Mouse (Mus musculus): ENCODE results near the gene Lyzl4.

Gene Lyzl4

DNA sequence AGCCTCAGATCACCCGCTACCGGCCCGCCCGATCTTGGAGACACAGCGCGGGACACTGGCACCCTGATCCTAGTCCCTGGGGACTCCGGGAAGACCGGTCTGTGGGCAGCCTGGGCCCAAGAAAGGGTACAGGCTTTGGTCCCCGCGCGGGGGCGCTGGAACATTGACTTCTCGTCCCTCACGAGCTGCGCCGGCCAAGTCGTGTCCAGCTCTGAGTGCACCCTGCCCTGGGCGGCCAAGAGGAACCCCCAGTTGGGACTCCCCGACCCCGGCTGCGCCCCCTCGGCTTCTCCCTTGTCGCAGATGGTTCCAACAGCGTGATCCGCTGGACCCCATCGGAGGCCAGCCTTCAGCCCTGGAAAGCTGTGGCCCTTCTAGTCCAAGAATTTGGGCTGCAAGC is at the start of gene Lyzl4:
TSS of gene Lyzl4 (minus strand) at position 96 of the 400 bp plus-strand sequence.
- DNase-seq (ENCODE audit: low spot score) = peak; percentile 53

DNA sequence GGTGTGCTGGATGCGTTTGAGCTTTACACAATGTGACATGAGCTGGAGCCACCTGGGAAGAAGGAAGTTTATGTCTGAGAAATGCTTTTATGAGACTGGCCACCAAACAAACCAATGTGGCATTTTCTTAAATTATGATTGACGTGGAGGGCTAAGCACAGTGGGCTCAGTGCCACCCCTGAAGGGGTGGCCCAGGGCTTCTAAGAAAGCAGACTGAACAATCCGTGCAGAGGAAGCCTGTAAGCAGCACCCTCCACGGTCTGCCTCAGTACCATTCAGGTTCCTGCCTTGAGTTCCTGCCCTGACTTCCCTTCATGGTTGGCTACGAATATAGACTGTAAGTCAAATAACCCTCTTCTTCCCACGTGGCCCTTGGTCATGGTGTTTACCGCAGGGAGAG is 48.8 kb upstream of the Lyzl4 start:
- DNase-seq (ENCODE audit: low spot score) = no peak

DNA sequence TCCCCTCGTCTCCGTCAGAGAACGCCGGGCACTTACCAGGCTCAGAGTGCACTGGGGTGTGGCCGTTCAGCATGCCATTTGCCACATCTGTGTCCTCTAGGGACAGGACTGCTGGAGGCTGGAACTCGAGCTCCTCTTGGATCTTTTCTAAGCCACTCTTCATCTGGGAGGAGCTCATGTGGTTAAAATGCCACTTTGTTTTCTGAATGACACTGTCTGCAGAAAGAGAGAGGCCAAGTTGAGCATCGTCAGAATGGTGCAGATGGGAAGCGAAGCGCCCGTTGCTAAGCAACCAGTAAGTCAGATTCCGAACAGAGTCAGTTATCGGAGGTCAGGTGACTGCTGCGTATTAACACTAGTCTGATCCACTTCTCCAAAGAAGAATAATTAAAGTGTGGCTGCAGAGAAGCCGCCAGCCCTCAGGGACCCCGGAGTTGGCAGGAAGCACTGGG is 48.3 kb upstream of the Lyzl4 start:
- DNase-seq (ENCODE audit: low spot score) = peak; percentile 67

DNA sequence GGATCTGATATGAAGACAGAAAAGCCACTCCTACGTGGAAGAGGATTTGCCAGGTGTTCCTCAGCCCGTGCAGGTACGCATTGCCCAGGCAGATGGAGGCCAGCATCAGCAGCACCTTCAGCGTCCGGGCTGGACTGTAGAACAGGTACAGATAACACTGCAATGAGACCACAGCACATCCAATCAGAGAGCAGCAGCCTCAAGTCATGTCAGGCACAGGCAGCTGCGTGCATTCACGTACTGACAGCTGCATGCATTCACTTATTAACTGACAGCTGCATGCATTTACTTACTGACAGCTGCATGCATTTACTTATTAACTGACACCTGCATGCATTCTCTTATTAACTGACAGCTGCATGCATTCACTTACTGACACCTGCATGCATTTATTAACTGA is 42.8 kb upstream of the Lyzl4 start:
- DNase-seq (ENCODE audit: low spot score) = no peak

DNA sequence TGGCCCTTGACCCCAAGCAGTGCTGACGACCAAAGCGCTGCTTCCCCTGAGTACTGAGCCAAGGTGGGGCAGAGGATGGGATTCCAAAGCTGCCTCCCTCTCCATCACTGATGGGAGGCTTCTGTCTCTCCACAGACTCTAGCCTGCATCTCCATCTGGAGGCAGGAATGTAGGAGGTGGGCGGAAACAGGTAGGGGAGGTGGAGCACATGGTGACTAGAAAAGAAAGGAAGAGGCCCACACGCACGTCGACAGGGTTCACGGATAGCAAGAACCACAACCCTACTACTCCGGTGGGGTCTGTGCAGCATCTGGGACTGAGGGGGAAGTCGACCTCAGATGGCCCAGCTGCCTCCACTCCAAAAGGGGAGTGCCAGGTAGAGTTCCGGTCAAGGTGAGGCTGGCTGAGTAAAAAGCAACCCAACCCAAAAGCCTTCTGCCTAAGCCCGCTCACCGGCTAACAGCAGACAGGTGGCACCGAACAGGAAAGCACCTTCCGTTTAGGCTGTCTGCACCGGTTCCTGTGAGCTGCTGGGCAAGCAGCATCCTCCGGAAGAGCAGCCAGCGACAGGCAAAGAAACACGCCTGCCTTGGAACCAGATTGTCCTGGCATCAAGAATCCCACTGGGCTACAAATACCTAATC is 40.3 kb upstream of the Lyzl4 start:
- no peak for DNase-seq (ENCODE audit: low spot score)

DNA sequence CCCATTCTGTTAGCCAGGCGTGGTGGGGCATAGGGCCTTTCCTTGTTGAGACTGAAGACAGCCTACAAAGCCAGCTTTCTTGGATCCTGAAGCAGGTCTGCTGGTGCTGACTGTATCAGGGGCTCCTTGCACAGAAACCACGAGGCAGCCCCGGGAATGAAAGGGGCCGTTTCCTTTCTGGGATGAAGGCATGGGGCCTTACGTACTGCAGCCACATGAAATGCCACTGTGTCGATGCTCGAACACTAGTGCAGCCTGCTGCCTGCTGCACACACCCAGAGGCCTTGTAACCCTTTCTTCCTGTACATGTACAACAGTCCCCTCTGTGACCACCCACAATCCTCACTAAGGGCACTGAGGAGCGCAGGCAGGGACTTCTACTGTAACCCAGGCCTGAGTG is 39.3 kb upstream of the Lyzl4 start:
- no peak for DNase-seq (ENCODE audit: low spot score)

DNA sequence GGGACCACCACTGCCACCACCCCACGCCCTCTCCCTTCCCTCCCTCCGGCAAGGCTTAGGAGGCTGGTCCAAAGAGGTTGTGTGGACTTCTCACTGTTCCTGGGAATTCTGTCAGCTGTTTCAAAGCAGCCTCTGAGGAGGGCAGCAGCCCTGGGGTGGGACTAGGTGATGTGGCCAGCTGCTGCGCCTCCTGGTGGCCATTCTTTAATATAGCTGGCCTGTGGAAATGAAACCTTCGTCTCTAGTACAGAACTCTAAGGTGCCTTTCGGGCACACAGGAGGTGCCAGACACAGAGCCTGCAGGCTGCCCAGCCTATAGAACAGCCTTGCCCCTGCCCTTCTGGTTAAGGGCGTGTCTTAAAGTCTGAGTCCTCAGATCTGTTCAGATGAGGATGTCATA is 37.7 kb upstream of the Lyzl4 start:
- no peak for DNase-seq (ENCODE audit: low spot score)

DNA sequence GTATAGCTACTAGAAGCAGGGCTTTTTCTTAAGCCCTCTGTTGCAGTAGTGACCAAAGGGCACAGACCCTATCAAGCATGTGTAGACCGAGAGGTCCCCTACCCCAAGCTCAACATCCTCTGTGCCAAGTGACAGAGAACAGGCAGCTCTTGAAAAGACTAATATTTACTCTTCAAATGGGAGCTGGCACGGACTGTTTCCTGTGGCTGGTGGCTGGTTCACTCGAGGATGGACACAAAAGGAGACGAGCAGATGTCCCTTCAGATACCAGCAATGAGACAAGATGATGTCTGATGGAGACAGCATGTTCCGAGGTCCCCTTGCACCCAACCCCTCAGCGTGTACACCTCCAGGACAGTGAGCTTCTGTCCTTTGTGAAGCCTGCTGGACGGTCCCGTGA is 35.6 kb upstream of the Lyzl4 start:
- no peak for DNase-seq (ENCODE audit: low spot score)

DNA sequence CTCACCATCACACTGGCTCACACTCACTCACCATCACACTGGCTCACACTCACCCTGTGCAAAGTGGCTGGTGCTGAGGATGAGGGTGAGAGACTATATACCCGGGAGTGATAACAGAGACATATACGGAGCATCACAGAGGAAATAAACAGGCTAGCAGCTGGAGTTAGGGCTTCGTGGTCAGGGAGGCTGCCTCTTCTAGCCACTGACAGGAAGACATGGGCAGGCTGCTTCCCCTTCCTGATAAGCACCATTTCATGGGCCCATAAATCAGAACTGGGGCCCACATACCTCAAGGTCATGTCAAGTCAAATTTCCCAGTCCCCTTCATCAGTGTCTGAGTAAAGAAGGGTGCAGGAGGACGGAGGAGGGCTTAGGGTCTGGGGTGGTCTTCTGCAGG is 35.2 kb upstream of the Lyzl4 start:
- no peak for DNase-seq (ENCODE audit: low spot score)

DNA sequence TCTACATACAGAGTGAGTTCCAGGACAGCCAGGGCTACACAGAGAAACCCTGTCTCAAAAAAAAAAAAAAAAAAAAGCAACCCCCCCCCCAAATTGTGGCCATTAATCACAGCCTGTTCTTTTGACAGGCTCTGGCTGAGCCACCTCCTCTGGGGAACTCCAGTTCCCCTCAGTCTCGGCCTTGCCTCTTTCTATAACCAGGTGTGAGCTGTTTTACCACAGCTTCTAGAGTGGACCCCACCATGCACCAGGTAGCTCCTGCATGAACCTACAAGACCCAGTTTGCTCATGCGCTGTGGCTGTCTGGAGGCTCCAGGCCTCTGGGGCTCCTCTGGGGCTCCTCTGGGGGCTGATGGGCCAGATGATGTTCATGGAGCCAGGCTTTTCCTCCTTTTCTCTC is 33.7 kb upstream of the Lyzl4 start:
- DNase-seq (ENCODE audit: low spot score) = no peak

DNA sequence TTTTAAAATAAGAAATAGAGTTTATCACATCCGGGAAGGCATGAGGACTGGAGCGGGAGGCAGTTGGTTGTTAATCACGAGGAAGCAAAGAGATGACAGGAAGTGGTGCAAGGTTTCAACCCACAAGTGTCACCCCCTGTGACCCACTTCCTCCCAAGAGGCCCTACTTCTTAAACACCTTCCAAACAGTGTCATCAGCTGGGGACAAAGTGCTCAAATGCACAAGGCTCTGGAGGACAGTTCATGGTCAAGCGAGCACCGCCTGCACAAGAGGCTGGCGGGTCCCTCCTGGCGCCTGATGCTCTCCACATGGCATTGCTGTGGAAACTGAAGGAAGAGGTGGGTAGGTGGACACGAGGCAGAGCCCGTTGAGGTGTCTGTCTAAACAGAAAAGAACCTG is 33.1 kb upstream of the Lyzl4 start:
- no peak for DNase-seq (ENCODE audit: low spot score)

DNA sequence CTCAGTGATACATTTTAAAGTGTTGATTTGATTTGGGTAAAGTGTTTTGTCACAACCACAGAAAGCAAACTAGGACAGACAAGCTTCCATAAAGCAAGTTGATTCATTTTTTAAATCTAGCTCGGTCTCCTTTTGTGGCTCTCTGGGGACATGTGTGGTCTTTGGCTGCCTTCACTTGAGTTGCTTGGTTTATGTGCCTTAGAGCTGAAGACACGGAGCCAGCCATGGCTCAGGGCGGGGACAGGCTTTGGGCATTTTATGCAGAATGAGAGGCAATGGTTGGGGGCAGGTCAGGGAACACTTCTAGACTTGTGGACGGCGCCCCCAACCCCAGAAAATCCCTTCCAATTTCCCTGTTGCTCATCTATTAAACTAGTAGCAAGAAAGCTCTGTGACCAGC is 31.8 kb upstream of the Lyzl4 start:
- DNase-seq (ENCODE audit: low spot score) = no peak

DNA sequence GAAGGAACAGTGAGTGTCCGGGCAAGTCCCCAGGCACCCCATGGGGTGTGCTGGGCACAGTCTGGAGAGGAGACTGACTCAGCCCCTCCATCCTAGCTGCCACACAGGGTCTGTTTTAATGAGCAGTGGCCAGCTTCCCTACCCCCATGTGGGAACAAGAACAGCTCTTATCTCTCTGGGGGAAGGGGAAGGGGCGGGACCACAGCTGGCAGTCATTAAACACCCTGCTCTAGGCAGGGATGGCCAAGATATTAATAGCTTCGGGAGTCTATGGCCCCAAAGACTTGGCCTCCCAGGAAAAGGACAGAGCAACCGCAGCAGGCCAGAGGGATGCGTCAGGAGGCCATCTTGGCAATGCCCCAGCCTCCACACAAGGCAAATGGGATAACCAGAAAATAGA is 30.4 kb upstream of the Lyzl4 start:
- DNase-seq (ENCODE audit: low spot score) = no peak

DNA sequence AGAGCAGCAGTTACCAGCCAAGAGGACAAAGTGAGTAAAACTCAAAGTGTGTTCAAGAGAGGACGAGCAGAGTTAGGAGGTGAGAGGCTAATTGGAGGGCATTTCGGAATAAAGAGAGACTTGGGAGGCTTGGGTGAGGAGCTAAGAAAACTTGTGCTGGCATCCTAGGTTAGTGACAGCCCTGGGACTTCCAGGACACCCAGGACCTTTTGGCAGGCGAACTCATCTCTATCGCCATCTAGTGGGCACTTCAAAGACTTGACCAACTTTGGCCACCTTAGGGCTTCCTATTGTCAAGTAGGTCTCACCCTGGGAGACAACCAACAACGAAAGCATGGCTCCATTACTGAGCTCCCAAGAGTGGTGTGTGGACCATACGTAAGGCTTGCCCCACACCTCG is 29.4 kb upstream of the Lyzl4 start:
- DNase-seq (ENCODE audit: low spot score) = no peak

DNA sequence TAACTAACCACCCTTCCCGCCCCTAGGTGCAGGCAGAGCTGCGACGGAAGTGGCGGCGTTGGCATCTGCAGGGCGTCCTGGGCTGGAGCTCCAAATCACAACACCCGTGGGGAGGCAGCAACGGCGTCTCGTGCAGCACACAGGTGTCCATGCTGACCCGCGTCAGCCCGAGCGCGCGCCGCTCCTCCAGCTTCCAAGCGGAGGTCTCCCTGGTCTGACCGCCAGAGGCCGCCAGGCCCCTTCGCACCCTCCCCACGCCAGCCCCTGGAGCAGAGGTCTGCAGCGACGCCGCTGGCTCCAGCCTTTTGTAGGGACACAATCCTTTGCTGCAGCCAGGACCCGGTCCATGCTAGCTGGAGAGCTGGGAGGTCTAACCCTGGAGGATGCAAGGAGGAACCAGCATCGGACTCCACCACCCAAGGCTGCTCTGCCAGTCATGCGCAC is 27.5 kb upstream of the Lyzl4 start:
- DNase-seq (ENCODE audit: low spot score) = no peak

DNA sequence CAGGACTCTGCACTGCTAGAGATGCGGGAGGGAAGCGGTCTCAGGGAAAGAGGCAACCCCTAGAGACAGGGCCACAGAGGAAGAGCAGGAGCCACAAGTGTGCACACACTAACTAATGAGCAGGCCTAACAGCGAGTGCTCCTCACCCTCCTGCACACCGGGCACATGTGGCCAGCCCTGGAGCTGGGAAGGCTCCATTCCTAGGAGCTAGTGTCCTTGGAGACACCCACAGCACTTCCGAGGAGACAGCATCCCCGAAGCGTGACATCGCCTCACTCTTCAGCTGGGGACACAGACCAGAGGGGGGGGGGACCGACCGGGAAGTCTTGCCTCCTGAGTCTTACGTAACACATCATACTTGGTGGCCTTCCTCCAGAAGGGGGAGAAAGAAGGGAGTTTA is 25.9 kb upstream of the Lyzl4 start:
- no peak for DNase-seq (ENCODE audit: low spot score)

DNA sequence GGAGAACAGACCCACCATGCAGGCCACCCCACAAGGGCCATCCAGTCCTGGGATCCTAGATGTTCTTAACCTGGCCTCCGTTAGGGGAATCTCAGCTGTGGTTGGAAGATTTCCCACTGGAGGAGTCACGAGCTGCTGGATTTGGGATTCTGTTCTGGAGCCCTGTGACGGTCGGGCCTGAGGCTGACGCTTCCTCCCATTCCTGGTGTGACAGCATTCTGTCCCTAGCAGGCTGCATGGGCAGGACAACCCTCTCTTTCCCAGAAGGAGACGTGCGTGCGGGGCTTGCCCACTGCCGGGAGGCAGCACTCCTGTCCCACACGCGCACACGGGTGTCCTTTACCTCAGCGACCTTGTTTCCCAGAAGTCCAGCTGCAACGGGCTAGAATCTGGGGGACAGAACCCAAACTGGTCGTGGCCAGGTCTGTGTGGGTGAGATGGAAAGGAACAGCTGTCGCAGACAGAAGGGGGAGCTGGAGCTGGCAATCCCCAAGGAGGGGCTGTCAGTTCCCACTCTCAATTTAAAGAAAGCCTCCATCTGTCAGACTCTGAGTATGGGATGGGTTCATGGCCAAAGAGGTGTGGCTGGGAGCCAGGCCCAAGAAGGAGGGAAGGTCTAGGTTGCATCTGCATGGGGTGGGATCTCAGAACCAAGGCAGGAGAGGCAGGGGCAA is 25.2 kb upstream of the Lyzl4 start:
- DNase-seq (ENCODE audit: low spot score) = no peak

DNA sequence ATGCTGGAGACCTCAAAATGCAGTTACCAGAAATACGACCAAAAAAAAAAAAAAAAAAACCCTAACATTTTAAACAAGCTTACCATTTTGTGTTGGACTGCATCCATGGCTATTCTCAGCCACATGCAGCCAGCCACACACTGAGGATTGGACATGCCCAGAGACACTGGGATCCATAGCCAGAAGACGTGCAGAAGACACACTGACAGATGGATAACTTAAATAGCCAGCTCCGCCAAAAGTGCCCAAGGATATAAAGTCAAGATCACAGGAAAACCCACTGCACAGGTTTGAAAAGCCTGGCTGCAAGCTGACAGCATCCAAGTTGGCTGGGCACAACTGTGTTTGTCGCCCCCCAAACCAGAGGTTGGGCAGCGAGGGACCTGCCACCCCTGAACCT is 22.2 kb upstream of the Lyzl4 start:
- peak; percentile 34 for DNase-seq (ENCODE audit: low spot score)

DNA sequence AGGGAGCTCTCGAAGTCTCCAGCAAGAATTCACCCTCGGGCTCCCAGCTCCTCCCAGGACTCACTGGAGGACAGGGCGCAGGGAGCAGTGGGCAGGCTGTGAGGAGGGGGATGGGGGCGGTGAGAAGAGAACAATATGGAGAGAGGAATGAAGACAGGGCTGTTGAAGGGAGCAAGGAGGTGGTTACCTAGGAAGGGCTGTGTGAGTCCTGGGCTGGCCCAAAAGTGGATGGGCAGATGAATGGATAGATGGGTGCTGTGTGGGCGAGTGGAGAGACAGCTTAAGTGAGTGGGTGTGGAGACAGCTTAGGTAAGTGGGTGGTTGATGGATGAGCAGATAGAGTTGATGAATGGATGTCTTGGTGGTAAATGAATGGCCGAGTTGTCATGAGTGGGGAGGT is 21.6 kb upstream of the Lyzl4 start:
- DNase-seq (ENCODE audit: low spot score) = no peak

DNA sequence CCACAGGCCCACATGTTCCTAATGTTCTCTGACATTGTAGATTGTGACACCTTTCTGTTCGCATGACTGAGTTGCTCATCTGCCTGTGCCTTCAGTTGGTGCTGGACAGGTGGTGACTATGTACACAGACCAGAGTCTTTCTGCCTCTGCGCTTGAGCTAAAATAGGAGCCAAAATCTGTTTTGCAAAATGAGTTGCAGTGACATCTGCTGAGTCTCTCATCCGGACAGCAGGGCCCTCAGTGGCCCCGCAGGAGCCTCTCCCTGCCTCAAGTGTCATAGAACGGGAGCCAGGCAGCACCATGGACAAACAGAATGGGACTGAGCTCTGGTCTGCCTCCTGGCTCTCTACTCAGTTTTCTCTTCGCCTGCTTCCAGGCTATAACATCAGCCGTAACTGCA is 17.9 kb upstream of the Lyzl4 start:
- DNase-seq (ENCODE audit: low spot score) = no peak

DNA sequence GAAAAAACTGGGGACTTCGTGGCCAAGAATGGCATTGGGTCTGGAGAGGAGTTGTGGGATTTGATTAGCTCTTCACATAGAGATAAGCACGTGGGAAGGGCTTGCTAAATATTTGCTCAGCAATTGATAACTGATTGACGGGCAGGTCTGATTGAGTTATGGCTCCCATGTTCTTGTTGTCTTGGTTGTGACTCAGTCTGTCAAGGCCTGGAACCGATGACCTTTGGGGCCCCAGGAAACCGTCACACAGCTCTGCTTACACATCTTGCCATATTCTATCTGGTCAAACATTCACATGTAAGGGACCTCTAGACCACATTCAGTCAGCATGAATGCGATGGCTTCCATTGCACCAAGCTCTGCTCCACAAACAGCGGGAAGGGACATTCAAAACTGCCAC is 16.4 kb upstream of the Lyzl4 start:
- no peak for DNase-seq (ENCODE audit: low spot score)

DNA sequence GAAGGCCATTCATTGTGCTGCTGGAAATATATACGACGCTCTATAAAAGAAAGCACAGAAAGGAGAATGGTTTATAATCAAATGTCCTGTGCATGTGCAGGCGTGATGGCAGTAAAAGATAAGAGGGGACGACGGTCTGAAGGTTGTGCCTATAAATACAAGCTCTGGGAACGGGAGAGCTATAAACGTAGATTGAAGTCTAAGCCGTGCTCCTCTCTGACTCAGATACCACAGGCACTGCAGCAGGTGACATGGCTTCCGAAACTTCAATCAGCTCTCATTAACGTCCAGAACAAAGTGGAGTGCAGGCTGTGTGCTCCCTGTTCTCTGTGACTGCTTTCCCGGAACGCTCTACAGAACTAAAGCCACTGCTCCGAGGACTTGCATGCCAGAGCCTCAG is 15.2 kb upstream of the Lyzl4 start:
- no peak for DNase-seq (ENCODE audit: low spot score)

DNA sequence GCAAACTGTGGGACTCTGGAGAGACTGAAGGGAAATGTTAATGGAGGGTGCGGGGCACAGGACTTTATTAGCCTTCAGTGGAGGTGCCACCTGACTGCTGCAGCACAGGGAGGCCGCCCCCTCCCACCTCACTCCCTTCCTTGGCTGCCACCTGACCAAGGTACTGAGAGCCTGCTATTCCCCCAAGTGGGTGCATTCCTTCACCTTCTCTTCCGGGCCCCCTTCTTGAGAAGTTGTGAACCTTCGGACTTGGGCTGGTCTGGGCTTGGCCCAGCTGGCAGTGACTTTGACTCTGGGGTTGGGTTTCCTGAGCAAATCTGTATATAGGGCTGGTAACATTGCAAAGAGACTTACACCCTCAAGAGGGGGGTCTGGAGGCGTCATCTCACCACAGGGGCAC is 14.4 kb upstream of the Lyzl4 start:
- no peak for DNase-seq (ENCODE audit: low spot score)

DNA sequence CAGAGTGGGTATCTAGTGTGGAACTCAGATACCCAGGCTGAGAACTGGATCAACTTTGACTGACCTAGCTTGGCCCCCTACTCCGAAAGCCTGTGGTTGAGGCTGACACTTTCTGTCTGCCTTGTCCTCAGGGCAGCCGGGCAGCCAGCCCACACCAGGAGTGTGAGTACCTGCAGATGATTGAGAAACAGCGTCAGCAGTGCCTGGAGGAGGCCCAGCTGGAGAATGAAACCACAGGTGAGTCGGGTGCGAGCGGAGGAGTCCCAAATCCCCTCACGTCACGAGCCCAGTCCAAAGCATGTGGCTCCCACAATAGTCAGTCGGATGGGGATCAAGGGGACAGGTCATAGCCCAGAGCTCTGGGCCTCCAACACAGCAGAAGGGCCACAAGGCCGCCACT is 11.8 kb upstream of the Lyzl4 start:
- DNase-seq (ENCODE audit: low spot score) = no peak

Measured in left cerebral cortex, adult 11 months (tissue).